Mouse (Mus musculus) forebrain, embryonic 13.5 days (tissue): ENCODE results near the gene Tshz2. TPM values are rescaled to one million over a fixed set of nuclear protein-coding genes. Genes with fewer than 3 reads are reported as not detected.
A peak's percentile ranks its signal among the peaks of the same experiment; 100 is the strongest.

ENCODE experiments used
- ATAC-seq: fragments of 200-750 bp; cut with Nextera tagmentation; 2 replicates; pipeline ENCODE4 v1.8.0; 2017
- H3K27ac ChIP-seq: fragments of 300-500 bp; sonication (generic); 2 replicates; pipeline ENCODE4 v1.5.1; 2015; ENCODE audit warnings: inconsistent platforms, mild to moderate bottlenecking, moderate library complexity
- H3K27me3 ChIP-seq: fragments of 300-500 bp; sonication (generic); 2 replicates; pipeline ENCODE4 v1.6.1; 2015; ENCODE audit warnings: mild to moderate bottlenecking, inconsistent platforms
- H3K36me3 ChIP-seq: fragments of 300-500 bp; sonication (generic); 2 replicates; pipeline ENCODE4 v1.6.1; 2015; ENCODE audit warnings: mild to moderate bottlenecking, inconsistent platforms; ENCODE audit not compliant: poor library complexity, severe bottlenecking
- H3K4me1 ChIP-seq: fragments of 300-500 bp; sonication (generic); 2 replicates; pipeline ENCODE4 v1.6.1; 2015; ENCODE audit warnings: inconsistent platforms
- H3K4me2 ChIP-seq: fragments of 300-500 bp; sonication (generic); 2 replicates; pipeline ENCODE4 v1.6.1; 2015; ENCODE audit warnings: inconsistent platforms, mild to moderate bottlenecking, moderate library complexity
- H3K4me3 ChIP-seq: fragments of 300-500 bp; sonication (generic); 2 replicates; pipeline ENCODE4 v1.5.1; 2015; ENCODE audit warnings: mild to moderate bottlenecking, inconsistent platforms
- H3K9ac ChIP-seq: fragments of 300-500 bp; sonication (generic); 2 replicates; pipeline ENCODE4 v1.6.1; 2015; ENCODE audit warnings: mild to moderate bottlenecking, inconsistent platforms
- H3K9me3 ChIP-seq: fragments of 300-500 bp; sonication (generic); replicated peaks from 2 replicates; pipeline ENCODE4 v1.6.1; 2016; ENCODE audit warnings: inconsistent platforms
- WGBS: fragments of 180-500 bp; shearing (Covaris S2); methylation state at CpG from one replicate; pipeline ENCODE4 v1.1.7; 2015; 5-methylcytosine and 5-hydroxymethylcytosine counted together
- polyA plus RNA-seq: library from polyadenylated mRNA; unstranded; fragments of >200 nt; fragmentation: Nextera tagmentation; extraction: Ambion mirVana; gene quantifications from 2 replicates; pipeline ENCODE4 v1.2.1, GENCODE M21; 2015

Tshz2 gene
- polyA plus RNA-seq, 1 experiment from 2014 or later = 8.7 TPM

- H3K4me1 ChIP-seq = peaks cover 4% of the 10 kb centered on the region; the same call in 1 of the 2 replicates
- no peak overlapping the region for H3K9ac ChIP-seq
- WGBS = 92% methylated on average over 9 of the region's 9 CpGs
- no peak overlapping the region for H3K4me2 ChIP-seq
- no peak overlapping the region for H3K4me3 ChIP-seq
- no peaks in the 10 kb centered on the region for H3K27me3 ChIP-seq
- no peak overlapping the region for H3K27ac ChIP-seq
- no peaks in the 10 kb centered on the region for H3K9me3 ChIP-seq
- H3K36me3 ChIP-seq = no peaks in the 10 kb centered on the region
- no peak for ATAC-seq
These were observed 462.1 kb downstream of the Tshz2 start for GRCm38 (mm10) chr2:170094871-170095270.

- no peak overlapping the region for H3K4me3 ChIP-seq
- H3K36me3 ChIP-seq = no peaks in the 10 kb centered on the region
- peak; percentile 46; the same call in 1 of the 2 replicates for ATAC-seq
- H3K27me3 ChIP-seq = no peaks in the 10 kb centered on the region
- H3K27ac ChIP-seq = no peak overlapping the region
- no peak overlapping the region for H3K9ac ChIP-seq
- 5% methylated on average over 12 of the region's 12 CpGs for WGBS
- no peak overlapping the region for H3K4me2 ChIP-seq
- H3K9me3 ChIP-seq = no peaks in the 10 kb centered on the region
- peaks cover 4% of the 10 kb centered on the region; the same call in 1 of the 2 replicates for H3K4me1 ChIP-seq
These were observed 468.3 kb downstream of the Tshz2 start for GRCm38 (mm10) chr2:170101132-170101531.

GRCm38 (mm10) chr2:170101932-170102331, 469.1 kb downstream of the Tshz2 start:
- Histone ChIP-seq H3K4me2 (no peak overlapping the region), H3K27me3 (no peaks in the 10 kb centered on the region), H3K9ac (no peak overlapping the region), H3K4me1 (no peaks in the 10 kb centered on the region), H3K36me3 (peaks cover 6% of the 10 kb centered on the region), H3K4me3 (no peak overlapping the region), H3K9me3 (no peaks in the 10 kb centered on the region), H3K27ac (no peak overlapping the region)
- ATAC-seq = no peak
- WGBS = 75% methylated on average over 7 of the region's 7 CpGs

DNA sequence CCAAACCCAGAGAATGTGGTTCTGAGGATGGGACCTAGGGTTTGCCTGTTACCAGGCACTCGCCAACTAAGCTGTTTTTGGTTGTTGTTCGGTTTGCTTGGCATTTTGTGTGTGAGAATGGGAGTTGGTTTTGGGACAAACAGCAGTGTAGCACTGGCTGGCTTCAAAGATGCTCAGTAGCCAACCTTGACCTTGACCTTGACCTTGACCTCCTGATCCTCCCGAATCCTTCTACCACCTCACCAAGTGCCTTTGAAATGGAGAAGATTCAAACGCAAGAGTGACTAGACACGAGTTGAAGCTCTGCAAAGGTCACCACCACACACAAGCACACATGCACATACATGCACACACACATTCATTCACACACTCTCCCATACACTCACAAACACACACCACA, 470.5 kb downstream of the Tshz2 start:
- H3K27me3 ChIP-seq = no peaks in the 10 kb centered on the region
- H3K4me3 ChIP-seq = no peak overlapping the region
- no peak overlapping the region for H3K9ac ChIP-seq
- no peaks in the 10 kb centered on the region for H3K4me1 ChIP-seq
- H3K27ac ChIP-seq = no peak overlapping the region
- no peak for ATAC-seq
- no peaks in the 10 kb centered on the region for H3K9me3 ChIP-seq
- no peak overlapping the region for H3K4me2 ChIP-seq
- 80% methylated on average over 5 of the region's 5 CpGs for WGBS
- H3K36me3 ChIP-seq = peaks cover 14% of the 10 kb centered on the region

- H3K27me3 ChIP-seq = no peaks in the 10 kb centered on the region
- 0 out of 2 replicates have a peak, but pooled peaks have one; percentile 34 for ATAC-seq
- no peak overlapping the region for H3K4me2 ChIP-seq
- H3K36me3 ChIP-seq = peaks cover 15% of the 10 kb centered on the region
- no peak overlapping the region for H3K4me3 ChIP-seq
- no peaks in the 10 kb centered on the region for H3K4me1 ChIP-seq
- no peak overlapping the region for H3K27ac ChIP-seq
- H3K9me3 ChIP-seq = no peaks in the 10 kb centered on the region
- no peak overlapping the region for H3K9ac ChIP-seq
- WGBS = 53% methylated on average over 9 of the region's 9 CpGs
These were observed 471.0 kb downstream of the Tshz2 start for GRCm38 (mm10) chr2:170103852-170104251.

DNA sequence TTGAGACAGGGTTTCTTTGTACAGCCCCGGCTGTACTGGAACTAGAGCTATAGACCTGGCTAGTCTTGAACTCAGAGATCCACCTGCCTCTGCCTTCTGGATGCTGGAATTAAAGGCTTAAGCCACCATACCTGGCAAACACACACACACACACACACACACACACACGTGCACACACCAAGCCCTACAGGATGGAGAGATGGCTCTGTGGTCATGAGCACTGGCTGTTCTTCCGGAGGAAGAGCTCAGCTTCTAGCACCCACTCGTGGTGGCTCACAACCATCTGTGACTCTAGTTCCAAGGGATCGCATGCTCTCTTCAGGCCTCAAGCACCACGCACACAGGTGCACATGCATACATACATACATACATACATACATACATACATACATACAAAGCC, 471.6 kb downstream of the Tshz2 start:
- H3K27ac ChIP-seq = no peak overlapping the region
- WGBS = 89% methylated on average over 6 of the region's 6 CpGs

GRCm38 (mm10) chr2:170106000-170106399, 473.2 kb downstream of the Tshz2 start:
- no peak overlapping the region for H3K27ac ChIP-seq
- no peaks in the 10 kb centered on the region for H3K9me3 ChIP-seq
- no peak overlapping the region for H3K4me2 ChIP-seq
- peaks cover 8% of the 10 kb centered on the region; the same call in 1 of the 2 replicates for H3K4me1 ChIP-seq
- 71% methylated on average over 9 of the region's 9 CpGs for WGBS
- H3K9ac ChIP-seq = no peak overlapping the region
- no peaks in the 10 kb centered on the region for H3K27me3 ChIP-seq
- no peak overlapping the region for H3K4me3 ChIP-seq
- ATAC-seq = no peak
- H3K36me3 ChIP-seq = peaks cover 27% of the 10 kb centered on the region

More for the DNA sequence above, 471.6 kb downstream of the Tshz2 start:
- no peak for ATAC-seq
- Histone ChIP-seq H3K4me1 (peaks cover 1% of the 10 kb centered on the region; the same call in 1 of the 2 replicates), H3K4me2 (no peak overlapping the region), H3K9ac (no peak overlapping the region), H3K9me3 (no peaks in the 10 kb centered on the region), H3K36me3 (peaks cover 15% of the 10 kb centered on the region), H3K27me3 (no peaks in the 10 kb centered on the region), H3K4me3 (no peak overlapping the region)

DNA sequence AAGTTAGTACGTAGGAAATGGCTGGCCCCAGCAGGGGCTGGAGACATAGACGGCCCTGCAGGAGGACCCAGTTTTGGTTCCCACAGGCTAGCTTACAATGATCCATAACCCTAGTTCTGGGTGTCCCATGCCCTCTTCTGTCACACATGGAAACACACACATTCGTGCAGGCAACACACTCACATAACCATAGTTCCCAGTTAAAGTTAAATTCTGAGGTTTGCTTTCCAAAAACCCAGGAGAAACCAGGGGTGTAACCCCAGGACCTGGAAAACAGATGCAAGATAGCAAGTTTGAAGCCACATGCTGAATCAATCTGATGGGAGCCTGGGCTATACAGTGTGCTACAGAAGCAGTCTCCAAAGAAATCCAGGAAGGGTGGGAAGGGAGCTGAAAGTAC, 475.0 kb downstream of the Tshz2 start:
- Histone ChIP-seq H3K36me3 (peaks cover 36% of the 10 kb centered on the region), H3K27me3 (no peaks in the 10 kb centered on the region), H3K4me1 (peaks cover 8% of the 10 kb centered on the region; the same call in 1 of the 2 replicates), H3K4me3 (no peak overlapping the region), H3K9ac (no peak overlapping the region), H3K9me3 (no peaks in the 10 kb centered on the region), H3K4me2 (no peak overlapping the region), H3K27ac (no peak overlapping the region)
- WGBS = 86% methylated on average over 3 of the region's 3 CpGs
- ATAC-seq = no peak

DNA sequence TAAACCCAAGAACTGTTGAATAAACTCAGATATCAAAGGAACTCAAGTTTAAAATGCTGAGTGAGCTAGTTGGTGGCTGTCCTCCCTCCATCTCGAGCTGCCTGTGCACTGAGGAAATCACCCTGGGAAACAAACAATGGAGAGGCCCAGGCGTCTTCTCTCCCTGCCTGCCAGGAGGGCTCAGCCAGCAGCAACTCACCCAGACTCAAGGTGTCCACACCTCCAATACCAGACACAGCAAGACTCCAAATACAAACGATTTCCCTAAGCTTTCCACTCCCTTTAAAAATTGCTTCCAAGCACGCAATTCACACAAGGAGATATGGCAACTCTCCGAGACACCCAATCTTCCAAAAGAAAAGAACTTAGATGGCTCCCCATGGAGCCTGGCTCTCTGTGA, 476.7 kb downstream of the Tshz2 start:
- H3K27me3 ChIP-seq = no peaks in the 10 kb centered on the region
- H3K9me3 ChIP-seq = no peaks in the 10 kb centered on the region
- peaks cover 53% of the 10 kb centered on the region for H3K36me3 ChIP-seq
- no peak overlapping the region for H3K27ac ChIP-seq
- H3K4me1 ChIP-seq = peaks cover 10% of the 10 kb centered on the region; the same call in 1 of the 2 replicates
- 39% methylated on average over 5 of the region's 5 CpGs for WGBS
- ATAC-seq = no peak
- H3K9ac ChIP-seq = no peak overlapping the region
- no peak overlapping the region for H3K4me2 ChIP-seq
- H3K4me3 ChIP-seq = no peak overlapping the region

- no peak for ATAC-seq
- no peaks in the 10 kb centered on the region for H3K27me3 ChIP-seq
- H3K4me1 ChIP-seq = peaks cover 10% of the 10 kb centered on the region; the same call in 1 of the 2 replicates
- 83% methylated on average over 8 of the region's 8 CpGs for WGBS
- H3K36me3 ChIP-seq = peaks cover 61% of the 10 kb centered on the region
- no peak overlapping the region for H3K4me2 ChIP-seq
- H3K27ac ChIP-seq = no peak overlapping the region
- H3K9me3 ChIP-seq = no peaks in the 10 kb centered on the region
- H3K4me3 ChIP-seq = no peak overlapping the region
- H3K9ac ChIP-seq = no peak overlapping the region
These were observed 477.5 kb downstream of the Tshz2 start for GRCm38 (mm10) chr2:170110306-170110705.

DNA sequence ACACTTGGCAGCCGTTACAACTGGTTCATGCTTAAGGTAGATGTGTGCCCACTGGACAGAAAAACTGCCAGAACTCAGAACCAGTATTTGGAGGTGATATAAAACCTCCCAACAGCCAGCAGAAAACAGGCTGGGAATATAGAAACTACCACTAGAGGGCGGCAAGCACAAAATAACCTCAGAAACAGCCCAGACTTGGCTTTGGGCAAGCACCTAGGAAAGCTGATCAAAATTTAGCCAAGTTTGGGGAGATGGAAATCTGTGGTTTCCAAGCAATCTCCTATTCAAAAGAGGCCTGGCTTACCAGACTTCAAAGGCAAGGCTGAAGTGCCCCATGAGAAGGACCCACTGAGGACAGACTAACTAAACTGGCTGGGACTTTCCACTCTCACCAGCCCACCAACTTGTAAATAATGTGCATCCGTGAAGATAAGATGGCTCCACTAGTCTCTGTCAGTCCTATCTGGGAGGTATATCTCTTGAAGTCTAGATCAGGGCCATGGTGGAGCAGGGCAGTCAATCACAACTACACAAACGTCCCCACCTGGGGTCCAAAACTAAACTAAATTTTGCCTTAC, 484.0 kb downstream of the Tshz2 start:
- Histone ChIP-seq H3K4me1 (peaks cover 16% of the 10 kb centered on the region), H3K27ac (no peak overlapping the region; the same call in 1 of the 2 replicates), H3K36me3 (peaks cover 74% of the 10 kb centered on the region), H3K9ac (peak overlapping the region; percentile 12; the same call in 1 of the 2 replicates), H3K27me3 (no peaks in the 10 kb centered on the region), H3K4me2 (no peak overlapping the region), H3K9me3 (no peaks in the 10 kb centered on the region), H3K4me3 (no peak overlapping the region)
- peak; percentile 51; the same call in 1 of the 2 replicates for ATAC-seq
- whole genome bisulfite sequencing = 46% methylated on average over 4 of the region's 4 CpGs

DNA sequence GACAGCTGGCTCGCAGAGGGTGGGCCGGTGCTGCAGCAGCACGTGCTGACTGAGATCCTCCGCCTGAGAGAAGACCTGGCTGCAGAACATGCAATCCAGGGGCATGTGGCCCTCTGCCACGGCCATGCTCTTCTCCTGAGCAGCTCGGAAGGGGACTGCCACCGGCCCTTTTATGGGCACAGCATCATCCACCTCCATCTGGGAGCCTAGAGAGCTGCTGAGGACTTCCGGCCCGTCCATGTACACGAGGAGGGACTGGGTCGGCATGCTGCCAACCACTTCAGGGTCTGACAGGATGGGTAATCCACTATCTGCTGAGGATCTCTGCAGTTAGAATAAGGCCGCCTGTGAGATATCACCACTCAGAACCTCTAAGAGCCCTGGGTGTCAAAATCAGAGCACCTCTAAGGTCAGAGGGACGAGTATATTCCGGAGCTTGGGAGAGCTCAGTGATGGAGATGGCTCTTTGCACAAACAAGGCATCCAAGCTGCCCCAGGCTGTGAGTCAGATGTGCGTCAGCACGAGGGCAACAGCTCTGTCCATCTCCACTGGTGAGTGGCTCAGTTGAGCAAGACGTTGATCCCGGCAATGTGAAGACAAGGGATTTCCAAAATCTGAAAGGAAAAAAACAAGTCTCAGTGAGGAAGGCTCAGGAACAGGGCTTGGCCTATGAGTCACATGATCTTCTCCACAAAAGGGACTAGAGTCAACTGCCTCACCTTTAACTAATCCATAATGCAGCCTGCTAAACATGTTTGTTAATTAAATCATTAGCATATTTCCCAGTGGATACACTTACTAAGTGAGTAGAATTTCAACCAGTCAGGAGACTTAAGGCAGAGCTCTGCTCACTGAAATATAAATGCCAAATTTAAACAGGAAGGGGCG, 487.6 kb downstream of the Tshz2 start:
- WGBS = 93% methylated on average over 19 of the region's 19 CpGs
- ATAC-seq = no peak
- no peak overlapping the region for H3K4me2 ChIP-seq
- no peaks in the 10 kb centered on the region for H3K27me3 ChIP-seq
- no peaks in the 10 kb centered on the region for H3K9me3 ChIP-seq
- no peak overlapping the region for H3K27ac ChIP-seq
- peaks cover 14% of the 10 kb centered on the region for H3K4me1 ChIP-seq
- no peak overlapping the region for H3K4me3 ChIP-seq
- no peak overlapping the region for H3K9ac ChIP-seq
- peaks cover 63% of the 10 kb centered on the region for H3K36me3 ChIP-seq
